Mouse (Mus musculus): ENCODE results near the gene H2-K1. TPM values are rescaled to one million over a fixed set of nuclear protein-coding genes. Genes with fewer than 3 reads are reported as not detected.

H2-K1 gene
- 11,864 TPM for polyA plus RNA-seq (2017; shearing (Covaris generic))

GRCm38 (mm10) chr17:34000150-34000537 lies at the start of gene H2-K1:
Gene H2-K1, minus strand, starts transcription at chr17:34000347.

GRCm38 (mm10) chr17:34038878-34039561 lies 38.9 kb upstream of the H2-K1 start, which contains the start of gene Col11a2:
Gene Col11a2, plus strand, starts transcription at chr17:34039437.

GRCm38 (mm10) chr17:34031465-34032173 lies 31.5 kb upstream of the H2-K1 start, which contains the start of the genes Slc39a7 and Rxrb:
Gene Slc39a7, minus strand, starts transcription at chr17:34031682.
Gene Rxrb, plus strand, starts transcription at chr17:34031812.

GRCm38 (mm10) chr17:34027656-34028223 lies 27.6 kb upstream of the H2-K1 start, which contains the start of gene H2-Ke6:
Gene H2-Ke6, minus strand, starts transcription at chr17:34028060.

GRCm38 (mm10) chr17:34024317-34024821 lies 24.2 kb upstream of the H2-K1 start, which contains the start of gene Ring1:
Gene Ring1, minus strand, starts transcription at chr17:34024680.

GRCm38 (mm10) chr17:33955555-33956214 lies 44.5 kb downstream of the H2-K1 start, which contains the start of the genes Vps52 and Rps18:
Gene Vps52, plus strand, starts transcription at chr17:33955812.
Gene Rps18, minus strand, starts transcription at chr17:33956001.

GRCm38 (mm10) chr17:33951021-33951946 lies 48.9 kb downstream of the H2-K1 start, which contains the start of gene B3galt4:
Gene B3galt4, minus strand, starts transcription at chr17:33951488.

Other genes with a start within 250 kb of the H2-K1 start
- gene Rab11b, start 239.8 kb downstream of the H2-K1 start, polyA plus RNA-seq (2017; shearing (Covaris generic)): 330 TPM
- gene Angptl4, start 218.5 kb downstream of the H2-K1 start, polyA plus RNA-seq (2017; shearing (Covaris generic)): 0.50 TPM
- gene Kank3, start 189.8 kb downstream of the H2-K1 start, polyA plus RNA-seq (2017; shearing (Covaris generic)): 2.5 TPM
- gene Rps28, start 175.8 kb downstream of the H2-K1 start, polyA plus RNA-seq (2017; shearing (Covaris generic)): 1,419 TPM
- gene Ndufa7, start 175.8 kb downstream of the H2-K1 start, polyA plus RNA-seq (2017; shearing (Covaris generic)): 194 TPM
- 13.0 TPM for gene Cd320, start 157.3 kb downstream of the H2-K1 start, polyA plus RNA-seq (2017; shearing (Covaris generic))
- gene Gm7029, start 126.5 kb downstream of the H2-K1 start, polyA plus RNA-seq (2017; shearing (Covaris generic)): not detected
- gene Kifc1, start 109.7 kb downstream of the H2-K1 start, polyA plus RNA-seq (2017; shearing (Covaris generic)): 1.0 TPM
- gene Platr17, start 95.2 kb downstream of the H2-K1 start, polyA plus RNA-seq (2017; shearing (Covaris generic)): 3.7 TPM
- gene Daxx, start 90.9 kb downstream of the H2-K1 start, polyA plus RNA-seq (2017; shearing (Covaris generic)): 105 TPM
- 322 TPM for gene Tapbp, start 84.4 kb downstream of the H2-K1 start, polyA plus RNA-seq (2017; shearing (Covaris generic))
- 17.5 TPM for gene Zbtb22, start 84.4 kb downstream of the H2-K1 start, polyA plus RNA-seq (2017; shearing (Covaris generic))
- 145 TPM for gene Rgl2, start 70.8 kb downstream of the H2-K1 start, polyA plus RNA-seq (2017; shearing (Covaris generic))
- 100 TPM for gene Pfdn6, start 60.0 kb downstream of the H2-K1 start, polyA plus RNA-seq (2017; shearing (Covaris generic))
- gene Wdr46, start 59.7 kb downstream of the H2-K1 start, polyA plus RNA-seq (2017; shearing (Covaris generic)): 60.9 TPM
- 27.2 TPM for gene B3galt4, start 48.9 kb downstream of the H2-K1 start, polyA plus RNA-seq (2017; shearing (Covaris generic))
- gene Vps52, start 44.5 kb downstream of the H2-K1 start, polyA plus RNA-seq (2017; shearing (Covaris generic)): 53.7 TPM
- gene Rps18, start 44.3 kb downstream of the H2-K1 start, polyA plus RNA-seq (2017; shearing (Covaris generic)): 3,154 TPM
- gene Ring1, start 24.3 kb upstream of the H2-K1 start, polyA plus RNA-seq (2017; shearing (Covaris generic)): 36.4 TPM
- gene H2-Ke6, start 27.7 kb upstream of the H2-K1 start, polyA plus RNA-seq (2017; shearing (Covaris generic)): 306 TPM
- gene Slc39a7, start 31.3 kb upstream of the H2-K1 start, polyA plus RNA-seq (2017; shearing (Covaris generic)): 136 TPM
- 128 TPM for gene Rxrb, start 31.5 kb upstream of the H2-K1 start, polyA plus RNA-seq (2017; shearing (Covaris generic))
- 4.4 TPM for gene Col11a2, start 39.1 kb upstream of the H2-K1 start, polyA plus RNA-seq (2017; shearing (Covaris generic))
- gene H2-Oa, start 92.0 kb upstream of the H2-K1 start, polyA plus RNA-seq (2017; shearing (Covaris generic)): 5.4 TPM
- gene H2-DMa, start 119.2 kb upstream of the H2-K1 start, polyA plus RNA-seq (2017; shearing (Covaris generic)): 32.5 TPM
- gene Brd2, start 122.3 kb upstream of the H2-K1 start, polyA plus RNA-seq (2017; shearing (Covaris generic)): 299 TPM
- gene H2-DMb2, start 143.0 kb upstream of the H2-K1 start, polyA plus RNA-seq (2017; shearing (Covaris generic)): 0.63 TPM
- 0.27 TPM for gene H2-DMb1, start 152.7 kb upstream of the H2-K1 start, polyA plus RNA-seq (2017; shearing (Covaris generic))
- 226 TPM for gene Tap1, start 187.2 kb upstream of the H2-K1 start, polyA plus RNA-seq (2017; shearing (Covaris generic))
- 228 TPM for gene Psmb9, start 187.4 kb upstream of the H2-K1 start, polyA plus RNA-seq (2017; shearing (Covaris generic))
- gene Psmb8, start 197.4 kb upstream of the H2-K1 start, polyA plus RNA-seq (2017; shearing (Covaris generic)): 425 TPM
- 231 TPM for gene Tap2, start 203.2 kb upstream of the H2-K1 start, polyA plus RNA-seq (2017; shearing (Covaris generic))
- 102 TPM for gene H2-Ob, start 238.6 kb upstream of the H2-K1 start, polyA plus RNA-seq (2017; shearing (Covaris generic))

Measured in naive thymus-derived CD4-positive, alpha-beta T cell, adult 5 months (primary cell).